Mouse (Mus musculus) myocyte (in vitro differentiated cells): ENCODE data around the gene Cog4.

Experiments used
- E2F4 ChIP-seq: IDR thresholded peaks from one replicate; pipeline ENCODE4 v1.6.1; 2011; ENCODE audit warnings: mild to moderate bottlenecking, control low read depth, moderate library complexity; ENCODE audit not compliant: insufficient read depth
- POLR2A ChIP-seq: IDR thresholded peaks from one replicate; pipeline ENCODE4 v1.6.1; 2011; ENCODE audit warnings: low read depth, mild to moderate bottlenecking, control low read depth, moderate library complexity; ENCODE audit not compliant: insufficient read length
- SRF ChIP-seq: IDR thresholded peaks from one replicate; pipeline ENCODE4 v1.6.1; 2011; ENCODE audit warnings: low read depth; ENCODE audit not compliant: control insufficient read depth, insufficient read length
- TCF12 ChIP-seq: IDR thresholded peaks from one replicate; pipeline ENCODE4 v1.6.1; 2011; ENCODE audit warnings: mild to moderate bottlenecking, control low read depth; ENCODE audit not compliant: poor library complexity, insufficient read depth, severe bottlenecking

DNA sequence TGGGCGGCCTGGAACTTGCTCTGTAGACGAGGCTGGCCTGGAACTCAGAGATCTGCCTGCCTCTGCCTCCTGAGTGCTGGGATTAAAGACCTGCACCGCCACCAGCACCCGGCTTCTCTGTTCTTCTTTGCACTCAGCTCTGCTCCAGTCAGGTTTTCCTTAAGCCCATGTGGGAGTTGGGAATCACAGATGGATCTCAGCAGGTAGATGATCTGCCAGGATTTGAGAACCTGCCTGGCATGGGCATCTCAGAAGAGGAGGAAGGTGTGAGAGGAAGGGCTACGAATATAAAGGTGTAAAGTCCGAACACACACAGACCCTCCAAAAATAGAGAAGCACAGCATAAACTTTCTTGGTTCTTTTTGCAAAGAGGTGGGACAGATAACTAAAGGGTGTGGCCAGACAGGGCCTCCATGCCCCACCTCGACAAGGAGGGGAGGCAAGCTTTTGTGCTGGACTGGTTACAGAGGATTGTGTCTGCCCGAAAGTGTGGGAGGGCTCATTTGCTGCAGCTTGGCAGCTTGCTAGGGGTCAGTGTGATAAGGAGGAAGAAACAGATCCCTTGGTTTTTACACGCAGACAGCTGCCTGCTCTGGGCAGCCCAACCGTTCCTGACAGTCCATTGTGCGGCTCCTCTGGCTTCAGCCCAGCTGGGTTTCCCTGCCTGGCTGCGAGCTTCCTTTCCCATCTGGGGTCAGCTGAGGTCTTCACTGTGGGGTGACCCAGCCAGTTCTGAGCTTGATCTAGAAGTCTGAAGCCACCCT, 85.0 kb downstream of the Cog4 start:
- TF ChIP-seq TCF12 (peak; percentile 23), E2F4 (no peak), SRF (peak; percentile 51), POLR2A (no peak)
